Mouse (Mus musculus) myocyte (in vitro differentiated cells): ENCODE data around the gene Ttll12. TPM values are rescaled to one million over a fixed set of nuclear protein-coding genes. Genes with fewer than 3 reads are reported as not detected.
A peak's percentile ranks its signal among the peaks of the same experiment; 100 is the strongest.

Experiments used
- H3K27me3 ChIP-seq: one replicate; pipeline ENCODE4 v1.6.1; 2011; ENCODE audit not compliant: control insufficient read depth, insufficient read depth, insufficient read length
- H3K36me3 ChIP-seq: one replicate; pipeline ENCODE4 v1.6.1; 2011; ENCODE audit not compliant: control insufficient read depth, insufficient read depth
- H3K4me2 ChIP-seq: one replicate; pipeline ENCODE4 v1.6.1; 2011; ENCODE audit warnings: low read depth, control low read depth
- H3K4me3 ChIP-seq: one replicate; pipeline ENCODE4 v1.5.1; 2011; ENCODE audit warnings: mild to moderate bottlenecking, control low read depth, moderate library complexity
- H3K79me2 ChIP-seq: one replicate; pipeline ENCODE4 v1.6.1; 2011; ENCODE audit not compliant: control insufficient read depth, insufficient read depth
- H3ac ChIP-seq: one replicate; pipeline ENCODE4 v1.6.1; 2011; ENCODE audit not compliant: control insufficient read depth, insufficient read length
- CEBPB ChIP-seq: IDR thresholded peaks from 2 replicates; pipeline ENCODE4 v1.6.1; 2011; ENCODE audit warnings: mild to moderate bottlenecking, moderate library complexity; ENCODE audit not compliant: poor library complexity, insufficient read depth, severe bottlenecking
- E2F4 ChIP-seq: IDR thresholded peaks from one replicate; pipeline ENCODE4 v1.6.1; 2011; ENCODE audit warnings: mild to moderate bottlenecking, control low read depth, moderate library complexity; ENCODE audit not compliant: insufficient read depth
- MAX ChIP-seq: IDR thresholded peaks from one replicate; pipeline ENCODE4 v1.6.1; 2011; ENCODE audit warnings: low read depth, mild to moderate bottlenecking, control low read depth
- MYOD1 ChIP-seq, 3 experiments: IDR thresholded peaks; one replicate each; pipeline ENCODE4 v1.6.1; 2011; ENCODE audit warnings: control low read depth in 2 of 3, low read depth in 2 of 3, mild to moderate bottlenecking in 2 of 3, moderate library complexity in 1 of 3; ENCODE audit not compliant: insufficient read length in 2 of 3, control insufficient read depth in 1 of 3
- MYOG ChIP-seq, 3 experiments: IDR thresholded peaks; one replicate each; pipeline ENCODE4 v1.6.1; 2011; ENCODE audit warnings: control low read depth in 2 of 3, low read depth in 2 of 3, mild to moderate bottlenecking in 2 of 3; ENCODE audit not compliant: insufficient read length in 2 of 3, control insufficient read depth in 1 of 3, insufficient read depth in 1 of 3
- POLR2A ChIP-seq: IDR thresholded peaks from one replicate; pipeline ENCODE4 v1.6.1; 2011; ENCODE audit warnings: low read depth, mild to moderate bottlenecking, control low read depth, moderate library complexity; ENCODE audit not compliant: insufficient read length
- POLR2AphosphoS2 ChIP-seq: IDR thresholded peaks from one replicate; pipeline ENCODE4 v1.6.1; 2011; ENCODE audit warnings: low read depth, control low read depth; ENCODE audit not compliant: insufficient read length
- REST ChIP-seq: IDR thresholded peaks from one replicate; pipeline ENCODE4 v1.6.1; 2011; ENCODE audit warnings: mild to moderate bottlenecking, control low read depth, moderate library complexity; ENCODE audit not compliant: insufficient read depth, insufficient read length
- SRF ChIP-seq: IDR thresholded peaks from one replicate; pipeline ENCODE4 v1.6.1; 2011; ENCODE audit warnings: low read depth; ENCODE audit not compliant: control insufficient read depth, insufficient read length
- TCF12 ChIP-seq: IDR thresholded peaks from one replicate; pipeline ENCODE4 v1.6.1; 2011; ENCODE audit warnings: mild to moderate bottlenecking, control low read depth; ENCODE audit not compliant: poor library complexity, insufficient read depth, severe bottlenecking
- TCF3 ChIP-seq: IDR thresholded peaks from one replicate; pipeline ENCODE4 v1.6.1; 2011; ENCODE audit warnings: low read depth, control low read depth; ENCODE audit not compliant: insufficient read length
- USF1 ChIP-seq: IDR thresholded peaks from one replicate; pipeline ENCODE4 v1.6.1; 2011; ENCODE audit warnings: low read depth, mild to moderate bottlenecking, control low read depth, moderate library complexity
- polyA plus RNA-seq: library from polyadenylated mRNA; unstranded; fragments of >200 nt; fragmentation: generic; extraction: Trizol; gene quantifications from one replicate; pipeline ENCODE4 v1.2.1, GENCODE M21; 2012; ENCODE audit warnings: missing spikeins

Gene Ttll12
- polyA plus RNA-seq, 1 experiment, result 69.6 TPM

DNA sequence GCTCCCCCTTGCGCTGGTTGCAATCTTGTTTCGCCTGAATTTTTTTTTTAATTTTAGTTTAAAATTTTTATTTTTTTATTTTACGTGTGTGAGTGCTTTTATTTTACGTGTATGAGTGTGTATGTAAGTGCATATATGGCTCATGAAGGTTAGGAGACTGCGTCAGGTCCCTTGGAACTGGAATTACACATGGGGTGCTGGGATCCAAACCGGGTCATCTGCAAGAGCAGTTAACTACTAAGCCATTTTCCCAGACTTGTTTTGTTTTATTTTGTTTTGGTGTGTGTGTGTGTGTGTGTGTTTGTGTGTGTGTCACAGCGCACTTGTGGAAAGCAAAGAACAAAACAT lies 381 bp upstream of the Ttll12 start:
- Histone ChIP-seq H3K36me3 (no peaks in the 10 kb centered on the region), H3K4me3 (peak overlapping the region; percentile 87), H3ac (peak overlapping the region; percentile 56), H3K79me2 (peaks cover 45% of the 10 kb centered on the region), H3K4me2 (peak overlapping the region; percentile 93), H3K27me3 (no peaks in the 10 kb centered on the region)
- no peak for TF ChIP-seq MYOD1 (IDR thresholded peaks at IDR 0.05; ENCODE audit: control insufficient read depth in 1 of 3, insufficient read length in 2 of 3, low read depth in 2 of 3)
- TF ChIP-seq POLR2AphosphoS2, result no peak
- TF ChIP-seq MAX, result no peak
- TF ChIP-seq TCF3, result no peak
- TF ChIP-seq TCF12, result no peak
- no peak for TF ChIP-seq CEBPB
- TF ChIP-seq SRF, result no peak
- TF ChIP-seq E2F4, result no peak
- no peak for TF ChIP-seq POLR2A
- TF ChIP-seq USF1, result no peak
- TF ChIP-seq MYOG (IDR thresholded peaks at IDR 0.05; ENCODE audit: control insufficient read depth in 1 of 3, insufficient read depth in 1 of 3, insufficient read length in 2 of 3, low read depth in 2 of 3), result no peak
- no peak for TF ChIP-seq REST

DNA sequence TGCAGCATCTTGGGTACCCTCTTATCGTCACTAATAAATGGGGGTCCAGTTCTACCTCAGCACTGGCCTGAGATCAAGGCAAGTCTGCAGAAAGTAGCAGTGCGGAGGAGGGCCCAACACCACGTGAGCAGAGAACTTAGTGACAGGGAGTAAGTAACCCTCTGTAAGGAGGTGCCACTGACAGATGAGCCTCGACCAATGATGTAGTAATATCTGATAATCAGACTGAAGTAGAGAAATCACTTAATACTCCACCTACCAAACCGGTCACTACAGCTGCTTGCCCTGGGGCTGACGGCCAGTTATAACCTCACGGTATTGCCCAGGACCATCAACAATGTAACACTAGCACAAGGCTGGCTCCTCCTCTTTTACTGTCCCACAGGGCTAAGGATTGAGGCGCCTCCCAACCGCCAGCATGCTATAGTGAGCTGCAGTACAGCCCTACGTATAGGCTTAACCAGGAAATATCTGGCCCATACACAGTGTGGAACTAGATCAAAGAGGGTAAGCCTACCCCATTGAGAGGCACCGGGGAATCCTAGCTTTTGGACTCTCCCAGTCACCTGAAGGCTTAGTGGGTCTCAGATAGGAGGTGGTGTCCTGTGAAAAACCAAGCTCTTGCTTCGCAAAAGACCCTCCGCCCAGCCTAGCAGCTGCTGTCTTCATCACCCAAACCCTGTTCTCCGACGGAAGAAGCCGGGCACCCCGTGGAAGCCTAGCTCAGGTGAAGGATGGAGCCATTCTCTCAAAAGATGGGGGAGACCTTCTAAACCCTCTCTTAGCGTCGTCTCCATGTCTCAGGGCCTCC lies 1.1 kb downstream of the Ttll12 start:
- TF ChIP-seq CEBPB (no peak), USF1 (peak; percentile 74), TCF3 (no peak), MYOD1 (IDR thresholded peaks at IDR 0.05; ENCODE audit: control insufficient read depth in 1 of 3, insufficient read length in 2 of 3, low read depth in 2 of 3) (no peak), TCF12 (no peak), POLR2AphosphoS2 (no peak)
- H3K36me3 ChIP-seq, result peaks cover 2% of the 10 kb centered on the region
- H3ac ChIP-seq, result peak overlapping the region; percentile 56
- peak overlapping the region; percentile 87 for H3K4me3 ChIP-seq
- H3K4me2 ChIP-seq, result peak overlapping the region; percentile 98
- peaks cover 50% of the 10 kb centered on the region for H3K79me2 ChIP-seq
- H3K27me3 ChIP-seq, result no peaks in the 10 kb centered on the region

DNA sequence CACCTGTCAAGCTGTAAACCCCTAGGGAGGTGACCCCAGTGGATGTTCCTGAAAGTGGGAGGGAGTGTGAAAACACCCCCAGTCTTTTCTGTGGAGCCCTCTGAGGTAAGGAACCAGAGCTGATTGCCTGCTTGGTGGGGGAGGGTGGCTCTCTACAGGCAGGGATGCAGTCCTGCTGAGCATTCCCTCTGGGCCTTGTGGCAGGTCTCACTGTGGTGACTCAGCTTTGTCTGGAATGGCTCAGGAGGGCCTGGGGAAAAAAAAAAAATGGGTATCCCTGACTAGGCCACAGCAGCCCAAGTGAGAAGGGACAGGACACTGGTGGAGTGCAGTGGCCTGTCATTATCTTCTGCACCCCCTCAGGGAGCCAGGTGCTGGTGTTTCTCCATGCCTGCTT lies 1.8 kb downstream of the Ttll12 start:
- Histone ChIP-seq H3K4me3 (peak overlapping the region; percentile 87), H3K79me2 (peaks cover 50% of the 10 kb centered on the region), H3K36me3 (peaks cover 9% of the 10 kb centered on the region), H3ac (no peak overlapping the region), H3K4me2 (peak overlapping the region; percentile 98), H3K27me3 (no peaks in the 10 kb centered on the region)
- TF ChIP-seq MYOD1 (IDR thresholded peaks at IDR 0.05; ENCODE audit: control insufficient read depth in 1 of 3, insufficient read length in 2 of 3, low read depth in 2 of 3) (peak in 1 of 3 experiments; percentile 12), MYOG (IDR thresholded peaks at IDR 0.05; ENCODE audit: control insufficient read depth in 1 of 3, insufficient read depth in 1 of 3, insufficient read length in 2 of 3, low read depth in 2 of 3) (peak in 1 of 3 experiments; percentile 30), REST (no peak)

DNA sequence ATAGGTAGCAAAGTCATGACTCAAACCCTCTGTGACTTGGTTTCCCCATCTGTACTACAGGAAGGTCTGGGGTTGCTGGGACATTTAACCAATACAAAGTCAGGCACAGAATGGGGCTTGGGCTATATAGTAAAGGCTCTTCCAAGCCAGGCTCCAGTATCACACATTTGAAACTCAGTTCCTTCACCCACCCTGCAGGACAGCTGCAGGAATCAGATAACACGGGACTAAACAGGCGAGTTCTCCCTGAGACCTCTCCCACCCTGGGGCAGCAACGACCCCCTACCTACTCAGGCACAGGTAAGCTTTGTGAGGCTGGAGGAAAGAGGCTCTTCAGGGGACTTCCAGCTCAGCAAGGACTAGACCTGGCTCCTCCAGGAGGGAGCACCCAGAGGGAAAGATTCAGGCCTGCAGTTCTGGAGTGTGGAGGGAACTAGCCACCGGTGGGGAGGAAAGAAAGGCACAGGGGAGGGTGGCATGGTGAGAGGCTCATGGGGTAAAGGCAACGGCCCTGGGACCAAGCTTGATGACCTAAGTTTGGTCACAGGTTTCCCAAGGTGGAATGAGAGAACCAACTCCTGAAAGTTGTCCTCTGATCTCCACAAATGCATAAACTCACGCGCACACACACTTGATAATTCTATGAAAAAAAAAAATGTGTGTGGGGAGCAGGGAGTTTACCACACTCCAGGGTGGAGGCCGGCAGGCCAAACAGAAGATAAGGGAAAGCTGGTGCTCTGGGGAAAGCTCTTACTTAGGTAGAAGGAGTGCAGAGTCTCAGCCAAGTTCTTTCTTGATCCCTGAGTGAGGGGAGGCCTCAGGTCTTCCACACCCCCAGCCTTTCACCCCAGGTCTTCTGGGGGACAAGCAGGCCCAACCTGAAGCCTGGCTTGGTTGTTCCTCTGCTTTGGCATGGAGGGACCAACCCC lies 2.4 kb downstream of the Ttll12 start:
- Histone ChIP-seq H3ac (no peak overlapping the region), H3K27me3 (no peaks in the 10 kb centered on the region), H3K4me3 (peak overlapping the region; percentile 87), H3K4me2 (peak overlapping the region; percentile 98), H3K36me3 (peaks cover 9% of the 10 kb centered on the region), H3K79me2 (peaks cover 50% of the 10 kb centered on the region)
- TF ChIP-seq POLR2AphosphoS2 (no peak), MYOD1 (IDR thresholded peaks at IDR 0.05; ENCODE audit: control insufficient read depth in 1 of 3, insufficient read length in 2 of 3, low read depth in 2 of 3) (peak in 1 of 3 experiments; percentile 38), POLR2A (no peak), MYOG (IDR thresholded peaks at IDR 0.05; ENCODE audit: control insufficient read depth in 1 of 3, insufficient read depth in 1 of 3, insufficient read length in 2 of 3, low read depth in 2 of 3) (peak in 1 of 3 experiments; percentile 42)

DNA sequence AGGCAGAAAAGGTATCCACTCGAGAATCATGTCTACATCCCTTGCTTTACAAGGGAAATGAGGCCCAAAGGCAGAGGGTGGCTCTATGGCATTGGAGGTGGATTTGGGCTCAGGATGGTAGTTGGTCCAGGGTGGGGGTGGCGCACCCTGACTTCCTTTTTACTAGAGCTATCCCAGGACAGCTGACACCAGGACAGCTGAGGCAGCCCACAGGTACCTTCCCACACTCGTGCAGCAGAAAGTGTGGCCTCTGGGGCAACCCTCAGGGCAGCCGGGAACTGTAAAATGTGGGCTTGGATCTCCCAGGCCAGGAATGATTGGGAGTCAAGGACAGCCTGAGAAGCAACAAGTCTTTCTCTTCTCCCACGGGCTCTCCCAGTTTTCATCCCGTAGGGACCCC lies 3.2 kb downstream of the Ttll12 start:
- Histone ChIP-seq H3K4me3 (no peak overlapping the region), H3K36me3 (peaks cover 15% of the 10 kb centered on the region), H3ac (no peak overlapping the region), H3K4me2 (no peak overlapping the region), H3K27me3 (no peaks in the 10 kb centered on the region), H3K79me2 (peaks cover 50% of the 10 kb centered on the region)
- TF ChIP-seq POLR2A (no peak), MYOD1 (IDR thresholded peaks at IDR 0.05; ENCODE audit: control insufficient read depth in 1 of 3, insufficient read length in 2 of 3, low read depth in 2 of 3) (peak in 2 of 3 experiments; percentile 46 to 89), REST (no peak), MYOG (IDR thresholded peaks at IDR 0.05; ENCODE audit: control insufficient read depth in 1 of 3, insufficient read depth in 1 of 3, insufficient read length in 2 of 3, low read depth in 2 of 3) (peak in 2 of 3 experiments; percentile 67 to 85), POLR2AphosphoS2 (no peak), MAX (no peak), CEBPB (no peak)
